Mouse (Mus musculus): Measurements from ENCODE around the gene Sun2.

DNA sequence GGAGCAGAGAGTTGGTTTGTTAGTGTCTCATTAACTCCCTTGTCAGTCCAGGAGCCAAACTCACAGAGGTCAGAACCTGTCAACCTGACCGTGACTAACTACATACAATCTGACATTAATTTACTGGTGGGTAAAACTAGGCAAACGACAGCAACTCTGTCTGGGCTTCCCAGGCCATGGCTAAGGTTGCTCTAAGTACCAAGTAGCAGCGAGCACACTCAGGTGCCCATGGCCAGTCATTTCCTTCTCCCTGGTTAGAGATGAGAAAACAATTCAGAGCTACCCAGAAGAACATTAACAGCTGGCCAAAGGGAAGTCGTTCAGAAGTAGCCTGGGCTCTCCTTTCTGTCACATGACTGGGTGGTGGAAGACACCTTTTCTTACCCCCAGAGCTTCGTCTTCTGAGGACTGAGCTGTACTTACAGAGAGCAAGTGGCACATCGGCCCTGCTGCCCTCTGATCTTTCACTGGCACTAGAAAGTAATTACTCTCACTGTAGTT is 57.1 kb downstream of the Sun2 start:
- no peak for TF ChIP-seq CTCF (IDR thresholded peaks at IDR 0.05)
- no peak for TF ChIP-seq POLR2A (IDR thresholded peaks at IDR 0.05; ENCODE audit: insufficient read depth, low read depth, low read length)

Data from heart, adult 2 months (tissue).